Mouse (Mus musculus): ENCODE measurements around the gene Gm10229. TPM values are rescaled to one million over a fixed set of nuclear protein-coding genes. Genes with fewer than 3 reads are reported as not detected.
"Not testable (repeated sequence)": the region's sequence is repeated elsewhere in the genome, so short reads cannot be mapped to it uniquely, and the experiment has no call there.

The Gm10229 gene
- not detected for total RNA-seq (2022)

- DNase-seq (ENCODE audit: low spot score in 2 of 2): not testable (repeated sequence)
Measured at GRCm38 (mm10) chr16:89014984-89015383, at the start of gene Gm10229. Gene Gm10229, plus strand, starts transcription at chr16:89015284.

- no peak for DNase-seq (ENCODE audit: low spot score in 2 of 2)
Measured at GRCm38 (mm10) chr16:89010659-89011058, 4.4 kb upstream of the Gm10229 start, which contains the start of gene Krtap22-2. Gene Krtap22-2, minus strand, starts transcription at chr16:89010759.

GRCm38 (mm10) chr16:89013973-89014372 lies 1.1 kb upstream of the Gm10229 start:
- no peak for DNase-seq (ENCODE audit: low spot score in 2 of 2)

GRCm38 (mm10) chr16:89031399-89031798 lies 16.3 kb downstream of the Gm10229 start, which contains the start of gene Krtap6-1:
Gene Krtap6-1, plus strand, starts transcription at chr16:89031699.
- not testable (repeated sequence) for DNase-seq (ENCODE audit: low spot score in 2 of 2)

GRCm38 (mm10) chr16:89041372-89041771 lies 26.3 kb downstream of the Gm10229 start, which contains the start of gene Gm10228:
Gene Gm10228, minus strand, starts transcription at chr16:89041472.
- DNase-seq (ENCODE audit: low spot score in 2 of 2): not testable (repeated sequence)

- DNase-seq (ENCODE audit: low spot score in 2 of 2): no peak
Measured at GRCm38 (mm10) chr16:89047783-89048182, 32.7 kb downstream of the Gm10229 start, which contains the start of gene Krtap6-5. Gene Krtap6-5, minus strand, starts transcription at chr16:89047883.

GRCm38 (mm10) chr16:89063902-89064301 lies 48.8 kb downstream of the Gm10229 start, which contains the start of gene 1110025L11Rik:
Gene 1110025L11Rik, minus strand, starts transcription at chr16:89064002.
- not testable (repeated sequence) for DNase-seq (ENCODE audit: low spot score in 2 of 2)

Other genes starting within 250 kb of the Gm10229 start
- gene 2310057N15Rik, start 241.1 kb upstream of the Gm10229 start, total RNA-seq (2022): not detected
- not detected for gene Gm5965, start 237.4 kb upstream of the Gm10229 start, total RNA-seq (2022)
- gene Gm20741, start 203.1 kb upstream of the Gm10229 start, total RNA-seq (2022): not detected
- gene Krtap15, start 195.1 kb upstream of the Gm10229 start, total RNA-seq (2022): not detected
- not detected for gene Krtap14, start 189.1 kb upstream of the Gm10229 start, total RNA-seq (2022)
- not detected for gene Krtap19-1, start 145.9 kb upstream of the Gm10229 start, total RNA-seq (2022)
- not detected for gene Krtap19-2, start 141.0 kb upstream of the Gm10229 start, total RNA-seq (2022)
- not detected for gene Krtap19-3, start 137.2 kb upstream of the Gm10229 start, total RNA-seq (2022)
- not detected for gene Krtap19-4, start 130.2 kb upstream of the Gm10229 start, total RNA-seq (2022)
- gene Krtap19-5, start 118.8 kb upstream of the Gm10229 start, total RNA-seq (2022): not detected
- gene Krtap19-9b, start 83.0 kb upstream of the Gm10229 start, total RNA-seq (2022): not detected
- gene Krtap16-3, start 52.4 kb upstream of the Gm10229 start, total RNA-seq (2022): not detected
- gene Krtap22-2, start 4.5 kb upstream of the Gm10229 start, total RNA-seq (2022): not detected
- not detected for gene Krtap6-1, start 16.4 kb downstream of the Gm10229 start, total RNA-seq (2022)
- not detected for gene Gm10228, start 26.2 kb downstream of the Gm10229 start, total RNA-seq (2022)
- not detected for gene Krtap6-5, start 32.6 kb downstream of the Gm10229 start, total RNA-seq (2022)
- gene 1110025L11Rik, start 48.7 kb downstream of the Gm10229 start, total RNA-seq (2022): not detected
- gene Krtap6-3, start 68.7 kb downstream of the Gm10229 start, total RNA-seq (2022): not detected
- gene Gm6358, start 125.6 kb downstream of the Gm10229 start, total RNA-seq (2022): not detected
- gene Gm10061, start 135.8 kb downstream of the Gm10229 start, total RNA-seq (2022): not detected
- gene Gm9789, start 142.7 kb downstream of the Gm10229 start, total RNA-seq (2022): not detected
- not detected for gene Gm7735, start 154.2 kb downstream of the Gm10229 start, total RNA-seq (2022)
- not detected for gene 1110057P08Rik, start 159.5 kb downstream of the Gm10229 start, total RNA-seq (2022)
- not detected for gene Krtap20-2, start 190.6 kb downstream of the Gm10229 start, total RNA-seq (2022)